Mouse (Mus musculus) heart, embryonic 16.5 days (tissue): ENCODE measurements at regions not wholly inside any gene's neighbourhood (a gene's known extent, or its start where the extent isn't known, plus 50 kb on each side); places are given as distances from the start of the nearest gene placed in this dataset.

ENCODE experiments used
- ATAC-seq: fragments of 200-750 bp; cut with Nextera tagmentation; replicated peaks from 2 replicates; pipeline ENCODE4 v1.8.0; 2017; ENCODE audit warnings: moderate number of reproducible peaks; ENCODE audit not compliant: insufficient read depth, low FRiP score; ENCODE audit errors: extremely low read depth
- H3K27ac ChIP-seq: fragments of 300-500 bp; sonication (generic); 2 replicates; pipeline ENCODE4 v1.5.1; 2014; ENCODE audit warnings: mild to moderate bottlenecking, low read length, control low read depth, moderate library complexity
- H3K27me3 ChIP-seq: fragments of 300-500 bp; sonication (generic); 2 replicates; pipeline ENCODE4 v1.6.1; 2014; ENCODE audit warnings: low read length, mixed read lengths; ENCODE audit not compliant: control insufficient read depth, insufficient read depth
- H3K36me3 ChIP-seq: fragments of 300-500 bp; sonication (generic); 2 replicates; pipeline ENCODE4 v1.6.1; 2014; ENCODE audit not compliant: control insufficient read depth, insufficient read depth
- H3K4me1 ChIP-seq: fragments of 300-500 bp; sonication (generic); 2 replicates; pipeline ENCODE4 v1.6.1; 2014; ENCODE audit warnings: low read length, mixed read lengths; ENCODE audit not compliant: control insufficient read depth, insufficient read depth
- H3K4me2 ChIP-seq: fragments of 300-500 bp; sonication (generic); 2 replicates; pipeline ENCODE4 v1.6.1; 2014; ENCODE audit warnings: low read depth, mild to moderate bottlenecking, control low read depth, low read length
- H3K4me3 ChIP-seq: fragments of 300-500 bp; sonication (generic); 2 replicates; pipeline ENCODE4 v1.5.1; 2014; ENCODE audit warnings: mild to moderate bottlenecking, control low read depth, low read length
- H3K9ac ChIP-seq: fragments of 300-500 bp; sonication (generic); 2 replicates; pipeline ENCODE4 v1.6.1; 2014; ENCODE audit warnings: low read length, control low read depth
- H3K9me3 ChIP-seq: fragments of 300-500 bp; sonication (generic); replicated peaks from 2 replicates; pipeline ENCODE4 v1.6.1; 2016; ENCODE audit warnings: low read length; ENCODE audit not compliant: control insufficient read depth
- WGBS: fragments of 180-500 bp; shearing (Covaris S2); extraction: QIAGEN DNeasy Blood & Tissue Kit; methylation state at CpG from one replicate; pipeline ENCODE4 v1.1.7; 2014; 5-methylcytosine and 5-hydroxymethylcytosine counted together

DNA sequence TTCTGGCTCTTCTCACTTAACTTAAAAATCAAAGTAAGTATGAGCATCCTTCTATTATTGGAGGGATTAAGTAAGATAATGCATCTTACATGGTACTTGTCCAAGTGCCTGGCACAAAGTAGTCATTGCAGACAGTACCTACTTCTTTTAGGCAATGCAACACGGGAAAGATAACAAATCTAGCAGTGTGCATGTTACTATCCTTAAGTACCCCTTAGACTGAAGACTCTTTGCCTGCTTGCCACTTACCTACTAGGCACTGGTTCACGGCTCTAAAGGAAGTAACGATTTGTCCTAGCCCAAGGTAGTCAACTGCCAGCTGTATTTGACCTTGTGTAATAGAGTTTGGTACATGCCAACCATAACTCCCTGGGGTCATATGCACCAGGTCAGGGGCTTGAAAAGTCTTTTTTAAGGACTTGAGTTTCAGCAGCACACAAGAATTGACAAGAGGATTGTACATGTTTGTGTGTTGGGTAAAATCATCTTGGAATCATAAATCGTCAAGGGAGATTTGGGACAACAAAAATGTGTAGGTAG is 1409.8 kb downstream of the Gsdmc2 start:
- no peak overlapping the region for H3K9ac ChIP-seq
- no peaks in the 10 kb centered on the region for H3K36me3 ChIP-seq
- no peak overlapping the region for H3K4me3 ChIP-seq
- H3K27me3 ChIP-seq: no peaks in the 10 kb centered on the region
- H3K4me2 ChIP-seq: no peak overlapping the region
- no peaks in the 10 kb centered on the region for H3K4me1 ChIP-seq
- ATAC-seq: no peak
- no peak overlapping the region for H3K27ac ChIP-seq
- 83% methylated on average over 4 of the region's 4 CpGs for WGBS
- H3K9me3 ChIP-seq: no peaks in the 10 kb centered on the region

DNA sequence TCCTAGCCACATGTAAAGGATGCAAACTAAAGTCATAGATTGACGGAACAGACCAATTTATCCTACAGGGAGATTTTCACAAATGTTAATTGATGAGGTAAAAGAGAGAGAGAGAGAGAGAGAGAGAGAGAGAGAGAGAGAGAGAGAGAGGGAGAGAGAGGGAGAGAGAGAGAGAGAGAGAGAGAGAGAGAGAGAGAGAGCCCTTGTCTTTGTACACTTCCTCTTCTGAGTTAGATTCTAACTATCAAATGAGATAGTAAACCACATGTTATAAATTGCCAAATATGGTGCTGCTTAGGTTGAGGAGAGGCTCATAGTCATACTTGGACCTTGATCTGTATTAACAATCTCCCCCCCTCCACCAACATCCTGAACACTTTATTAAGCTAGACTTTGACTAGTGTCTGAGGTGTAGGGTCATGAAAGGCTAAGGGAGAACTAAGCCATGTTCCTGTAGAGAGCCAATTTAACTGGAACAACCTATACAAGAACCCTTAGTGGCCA is 1412.2 kb downstream of the Gsdmc2 start:
- H3K27ac ChIP-seq: no peak overlapping the region
- H3K4me2 ChIP-seq: no peak overlapping the region
- WGBS: 80% methylated on average over 1 of the region's 1 CpGs
- no peaks in the 10 kb centered on the region for H3K36me3 ChIP-seq
- no peaks in the 10 kb centered on the region for H3K9me3 ChIP-seq
- no peak for ATAC-seq
- H3K9ac ChIP-seq: no peak overlapping the region
- no peaks in the 10 kb centered on the region for H3K27me3 ChIP-seq
- no peak overlapping the region for H3K4me3 ChIP-seq
- H3K4me1 ChIP-seq: no peaks in the 10 kb centered on the region

DNA sequence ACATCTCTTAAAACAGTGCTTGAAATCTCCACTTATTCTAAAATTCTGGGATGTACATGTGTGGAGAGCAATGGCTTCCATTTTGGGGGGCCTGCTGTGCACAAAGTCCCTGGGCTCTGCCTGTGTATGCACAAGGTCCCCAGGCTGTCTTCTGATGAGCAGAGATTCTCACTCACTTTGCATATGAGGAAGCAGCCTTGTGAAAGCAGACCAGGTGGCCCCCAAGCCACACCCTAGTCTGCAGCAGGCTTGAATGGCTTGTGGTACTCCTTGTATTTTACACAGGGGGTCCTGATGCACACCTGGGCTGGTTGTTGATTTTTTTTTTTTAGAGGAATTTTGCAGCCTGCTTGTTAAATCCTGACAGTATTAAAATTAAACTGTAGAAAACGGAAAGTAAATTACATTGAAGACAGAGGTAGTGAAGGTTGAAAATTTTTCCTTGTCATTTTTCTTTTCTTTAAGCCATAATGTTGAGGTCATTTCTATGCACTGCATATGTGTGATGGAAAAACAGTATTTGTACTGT is 1413.8 kb downstream of the Gsdmc2 start:
- WGBS: 90% methylated on average over 1 of the region's 1 CpGs
- Histone ChIP-seq H3K9ac (no peak overlapping the region), H3K36me3 (no peaks in the 10 kb centered on the region)

DNA sequence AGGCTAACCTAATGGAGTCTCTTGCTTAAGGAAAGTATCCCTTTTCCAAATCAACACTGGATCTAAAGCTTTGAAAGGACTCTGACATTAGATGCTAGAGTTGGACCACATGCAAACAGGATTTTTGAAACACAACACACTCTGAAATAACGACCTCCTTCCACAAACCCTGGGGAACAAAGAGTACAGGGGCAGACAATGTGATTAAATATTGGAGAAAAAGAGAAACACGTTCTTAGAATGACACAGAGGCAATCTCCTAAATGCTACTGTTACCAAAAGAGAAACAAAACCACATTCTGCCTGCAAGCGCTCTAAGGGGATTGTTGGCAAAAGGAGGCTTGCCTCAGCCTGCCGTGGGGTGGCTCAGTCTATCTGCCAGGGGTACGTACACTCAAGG is 1422.0 kb downstream of the Gsdmc2 start:
- Histone ChIP-seq H3K4me2 (no peak overlapping the region), H3K9me3 (no peaks in the 10 kb centered on the region), H3K9ac (no peak overlapping the region), H3K27ac (no peak overlapping the region), H3K4me3 (no peak overlapping the region), H3K4me1 (no peaks in the 10 kb centered on the region), H3K36me3 (no peaks in the 10 kb centered on the region), H3K27me3 (no peaks in the 10 kb centered on the region)
- 80% methylated on average over 5 of the region's 5 CpGs for WGBS
- ATAC-seq: no peak

More for the DNA sequence above, 1413.8 kb downstream of the Gsdmc2 start:
- no peak overlapping the region for H3K4me2 ChIP-seq
- no peak overlapping the region for H3K4me3 ChIP-seq
- ATAC-seq: no peak
- H3K4me1 ChIP-seq: no peaks in the 10 kb centered on the region
- no peak overlapping the region for H3K27ac ChIP-seq
- H3K9me3 ChIP-seq: no peaks in the 10 kb centered on the region
- H3K27me3 ChIP-seq: no peaks in the 10 kb centered on the region

DNA sequence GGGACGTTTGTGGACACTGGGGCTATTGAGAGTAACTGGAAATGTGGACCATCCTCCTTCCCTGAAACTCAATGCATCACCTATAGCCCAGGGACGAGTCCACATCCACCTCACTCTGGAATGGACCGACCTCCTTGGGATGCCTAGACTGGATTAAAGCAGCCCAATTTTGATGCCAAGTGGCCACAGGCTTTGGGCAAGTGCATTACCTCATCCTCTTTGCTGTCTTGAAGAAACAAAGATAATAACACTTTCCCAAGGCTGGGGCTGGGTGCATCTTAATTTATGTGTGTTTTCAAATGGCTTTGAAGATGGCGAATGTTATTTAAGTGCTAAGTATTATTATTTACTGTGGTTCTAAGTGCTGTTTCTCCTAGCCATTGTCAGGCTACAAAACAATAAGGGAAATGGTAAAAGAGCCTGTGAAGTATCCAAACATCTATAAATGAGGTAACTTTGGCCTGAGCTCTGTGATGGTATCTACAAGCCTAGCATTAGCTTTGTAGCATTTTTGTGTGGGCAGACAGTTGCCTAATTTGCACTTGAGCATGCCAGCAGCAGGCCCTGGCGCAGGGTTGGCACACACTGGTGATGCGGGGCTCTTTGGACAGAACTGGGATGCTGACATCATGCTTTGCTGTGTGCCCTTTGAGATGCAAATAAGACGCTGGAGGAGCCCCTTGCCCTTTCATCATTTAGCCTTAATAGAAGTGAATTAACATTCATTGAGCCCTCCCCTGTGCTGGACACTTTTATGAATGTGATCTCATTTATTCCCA is 1423.7 kb downstream of the Gsdmc2 start:
- Histone ChIP-seq H3K9ac (no peak overlapping the region), H3K4me3 (no peak overlapping the region), H3K27ac (no peak overlapping the region), H3K4me1 (no peaks in the 10 kb centered on the region), H3K4me2 (no peak overlapping the region), H3K9me3 (no peaks in the 10 kb centered on the region), H3K27me3 (no peaks in the 10 kb centered on the region), H3K36me3 (no peaks in the 10 kb centered on the region)
- WGBS: 90% methylated on average over 7 of the region's 7 CpGs
- ATAC-seq: no peak

DNA sequence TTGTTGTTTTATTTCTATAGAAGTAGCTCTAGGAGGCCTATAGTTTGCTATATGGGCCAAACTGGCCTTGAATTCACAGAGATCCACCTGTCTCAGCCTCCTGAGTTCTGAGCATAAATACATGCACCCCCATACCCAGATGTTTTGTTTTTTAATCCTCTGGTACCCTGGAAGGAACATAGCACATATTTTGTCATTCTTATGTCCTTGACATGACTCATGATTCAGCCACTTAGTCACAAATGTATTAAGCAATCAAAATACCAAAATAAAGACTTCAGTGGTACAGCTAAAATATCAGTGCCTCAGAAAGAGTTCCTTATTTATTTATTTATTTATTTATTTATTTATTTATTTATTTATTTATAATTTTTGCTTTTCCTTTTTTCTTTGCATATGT is 1428.3 kb downstream of the Gsdmc2 start:
- no peaks in the 10 kb centered on the region for H3K36me3 ChIP-seq
- no peaks in the 10 kb centered on the region for H3K9me3 ChIP-seq
- H3K27ac ChIP-seq: no peak overlapping the region
- no peaks in the 10 kb centered on the region for H3K27me3 ChIP-seq
- no peak overlapping the region for H3K9ac ChIP-seq
- no peaks in the 10 kb centered on the region for H3K4me1 ChIP-seq
- no peak for ATAC-seq
- no peak overlapping the region for H3K4me3 ChIP-seq
- H3K4me2 ChIP-seq: no peak overlapping the region

DNA sequence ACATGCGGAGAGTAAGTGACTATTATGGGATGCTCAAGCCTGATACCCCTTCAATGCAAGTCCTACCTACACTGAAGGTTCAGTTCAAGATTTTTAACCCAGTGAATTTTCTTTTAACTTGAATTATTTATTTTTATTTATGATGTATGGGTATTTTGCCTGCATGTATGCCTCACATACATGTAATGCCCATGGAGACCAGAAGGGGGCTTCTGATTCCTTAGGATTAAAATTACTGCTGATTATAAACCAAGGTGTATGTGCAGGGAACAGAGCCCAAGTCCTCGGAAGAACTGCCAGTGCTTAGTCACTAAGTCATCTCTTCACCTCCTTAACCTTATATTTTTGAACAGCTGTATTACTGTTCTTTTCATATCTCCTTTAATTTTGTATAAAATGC is 1431.3 kb downstream of the Gsdmc2 start:
- 95% methylated on average over 2 of the region's 2 CpGs for WGBS
- Histone ChIP-seq H3K36me3 (no peaks in the 10 kb centered on the region), H3K4me2 (no peak overlapping the region)

DNA sequence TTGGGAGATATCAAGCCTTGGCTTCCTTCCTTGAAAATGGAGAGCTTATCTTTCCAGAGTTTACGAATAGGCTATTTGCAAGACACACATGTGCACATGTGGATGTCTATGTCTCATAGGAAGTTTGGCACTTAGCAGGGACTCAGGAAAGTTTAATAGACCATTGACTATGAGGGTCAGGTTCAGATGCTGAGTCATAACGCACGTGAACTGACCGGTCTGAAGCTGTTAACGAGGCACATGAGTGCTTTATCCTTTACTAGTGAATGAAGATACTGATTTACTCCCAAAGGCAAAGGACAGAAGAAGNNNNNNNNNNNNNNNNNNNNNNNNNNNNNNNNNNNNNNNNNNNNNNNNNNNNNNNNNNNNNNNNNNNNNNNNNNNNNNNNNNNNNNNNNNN is 1442.8 kb downstream of the Gsdmc2 start:
- Histone ChIP-seq H3K4me2 (no peak overlapping the region), H3K4me1 (no peaks in the 10 kb centered on the region), H3K4me3 (no peak overlapping the region), H3K27ac (no peak overlapping the region), H3K9ac (no peak overlapping the region), H3K27me3 (no peaks in the 10 kb centered on the region), H3K36me3 (no peaks in the 10 kb centered on the region), H3K9me3 (no peaks in the 10 kb centered on the region)
- ATAC-seq: no peak
- 76% methylated on average over 5 of the region's 5 CpGs for WGBS

More for the DNA sequence above, 1431.3 kb downstream of the Gsdmc2 start:
- H3K4me1 ChIP-seq: no peaks in the 10 kb centered on the region
- peaks cover 4% of the 10 kb centered on the region for H3K9me3 ChIP-seq
- no peak overlapping the region for H3K27ac ChIP-seq
- ATAC-seq: no peak
- no peak overlapping the region for H3K4me3 ChIP-seq
- H3K9ac ChIP-seq: no peak overlapping the region
- H3K27me3 ChIP-seq: no peaks in the 10 kb centered on the region

DNA sequence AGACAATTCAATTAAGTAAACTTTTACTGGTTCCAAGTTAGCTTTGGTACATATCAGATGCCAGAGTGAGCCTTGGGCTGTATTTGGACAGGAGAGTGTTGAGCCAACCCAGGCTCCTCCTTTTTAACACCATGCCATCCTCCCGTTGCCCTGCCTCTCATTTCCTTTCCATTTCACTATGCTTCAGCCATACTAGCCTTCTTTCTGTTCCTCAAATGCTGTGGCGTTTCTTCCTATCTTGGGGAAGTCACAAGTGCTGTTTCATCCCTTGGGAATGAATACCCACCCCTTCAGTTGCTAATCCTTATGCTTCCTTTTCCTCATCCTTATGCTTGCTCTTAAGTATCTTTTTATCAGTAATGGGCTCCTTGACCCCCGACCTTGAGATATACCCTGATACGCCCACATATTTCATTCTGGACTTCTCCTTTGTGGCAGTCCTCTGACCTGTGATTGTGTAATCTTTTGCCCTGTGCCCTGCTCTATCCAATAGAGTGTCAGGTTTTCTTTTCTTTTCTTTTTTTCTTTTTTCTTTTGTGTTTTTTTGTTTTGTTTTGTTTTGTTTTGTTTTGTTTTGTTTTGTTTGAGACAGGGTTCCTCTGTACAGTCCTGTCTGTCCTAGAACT is 1443.9 kb downstream of the Gsdmc2 start:
- no peak for ATAC-seq
- no peak overlapping the region for H3K4me2 ChIP-seq
- no peaks in the 10 kb centered on the region for H3K27me3 ChIP-seq
- H3K27ac ChIP-seq: no peak overlapping the region
- H3K9ac ChIP-seq: no peak overlapping the region
- H3K36me3 ChIP-seq: no peaks in the 10 kb centered on the region
- WGBS: 63% methylated on average over 4 of the region's 4 CpGs
- no peaks in the 10 kb centered on the region for H3K4me1 ChIP-seq
- H3K9me3 ChIP-seq: no peaks in the 10 kb centered on the region
- no peak overlapping the region for H3K4me3 ChIP-seq
